Mouse (Mus musculus): Measurements from ENCODE around the gene Kpna2.
"Not testable (repeated sequence)": the region's sequence is repeated elsewhere in the genome, so short reads cannot be mapped to it uniquely, and the experiment has no call there.

Kpna2 gene

DNA sequence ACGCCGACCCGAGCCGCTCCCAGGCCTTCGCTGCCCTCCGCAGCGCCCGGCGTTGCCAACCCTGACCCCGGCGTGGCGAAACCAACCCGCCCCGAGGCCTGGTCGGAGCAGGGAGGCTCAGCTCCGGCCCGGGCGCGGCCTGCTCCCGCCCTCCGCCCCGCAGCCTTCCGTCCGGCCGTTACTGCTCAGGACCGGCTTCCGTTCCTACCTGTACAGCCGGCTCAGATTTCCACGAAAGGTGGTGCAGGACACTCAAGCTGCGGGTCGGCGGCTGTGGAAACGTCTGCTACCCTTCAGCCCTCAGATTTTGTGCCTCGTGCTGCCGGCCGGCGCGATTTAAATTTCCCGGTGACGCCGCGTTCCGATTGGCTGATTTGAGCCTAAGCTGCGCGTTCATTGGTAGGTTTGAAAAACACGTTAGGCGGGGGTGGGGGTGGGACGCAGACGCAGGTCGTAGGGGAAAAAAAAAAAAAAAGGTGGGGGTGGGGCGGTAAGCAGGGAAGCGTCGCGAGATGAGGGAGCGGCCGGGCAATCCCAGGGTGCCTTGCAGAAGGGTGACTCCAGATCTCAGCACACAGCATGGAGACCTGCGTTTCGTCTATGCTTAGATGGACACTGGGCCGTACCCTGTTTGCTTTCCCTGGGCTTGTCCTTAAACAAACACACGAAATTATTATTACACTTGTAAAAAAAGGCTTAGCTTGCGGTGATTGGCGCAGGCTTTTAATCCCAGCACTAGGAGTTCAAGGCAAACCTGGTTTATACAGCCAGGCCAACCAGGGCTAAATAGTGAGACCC is at the start of gene Kpna2:
Gene Kpna2 (minus strand): TSS at position 391 of the 798 bp plus-strand sequence.
- peak; percentile 86 for DNase-seq (ENCODE audit: extremely low read depth, low read depth)

- no peak for DNase-seq (ENCODE audit: extremely low read depth, low read depth)
Observed at GRCm38 (mm10) chr11:107046766-107047620, 47.7 kb upstream of the Kpna2 start.

DNA sequence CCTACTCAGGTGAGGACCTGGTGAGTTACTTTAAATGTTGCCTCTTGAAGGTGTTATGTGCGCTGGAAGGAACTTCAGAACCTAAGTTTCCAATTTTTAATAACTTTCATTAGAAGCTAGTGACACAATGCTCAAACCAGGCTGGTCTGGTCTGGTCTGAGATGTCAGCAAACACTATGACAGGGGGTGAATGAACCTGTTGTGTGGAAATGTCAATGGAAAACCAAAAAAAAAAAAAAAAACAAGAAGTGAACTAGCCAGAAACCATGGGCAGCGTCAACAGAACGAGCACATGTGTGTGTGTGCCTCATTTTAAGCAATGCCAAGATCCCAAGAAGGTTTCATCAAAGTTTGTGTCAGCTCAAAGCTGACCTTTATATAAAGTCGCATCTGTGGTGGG is 46.2 kb upstream of the Kpna2 start:
- no peak for DNase-seq (ENCODE audit: extremely low read depth, low read depth)

DNA sequence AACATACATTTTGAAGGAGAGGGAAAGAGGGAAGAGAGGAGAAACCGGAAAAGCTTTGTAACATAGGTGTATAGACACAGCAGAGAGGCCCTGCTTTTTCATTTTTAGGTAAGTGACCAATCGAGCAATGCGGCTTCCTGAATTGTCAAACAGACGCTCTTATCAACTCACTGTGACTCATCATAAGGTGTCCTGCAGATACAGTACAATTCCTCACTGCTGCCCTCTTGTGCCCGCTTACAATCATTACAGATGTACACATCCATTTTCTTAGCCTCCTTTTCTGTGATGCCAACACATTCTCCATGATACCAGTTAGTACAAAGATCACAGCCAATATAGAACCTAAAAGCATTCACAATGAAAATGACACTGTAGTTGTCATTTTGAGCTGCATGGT is 45.0 kb upstream of the Kpna2 start:
- DNase-seq (ENCODE audit: extremely low read depth, low read depth), result peak; percentile 81

DNA sequence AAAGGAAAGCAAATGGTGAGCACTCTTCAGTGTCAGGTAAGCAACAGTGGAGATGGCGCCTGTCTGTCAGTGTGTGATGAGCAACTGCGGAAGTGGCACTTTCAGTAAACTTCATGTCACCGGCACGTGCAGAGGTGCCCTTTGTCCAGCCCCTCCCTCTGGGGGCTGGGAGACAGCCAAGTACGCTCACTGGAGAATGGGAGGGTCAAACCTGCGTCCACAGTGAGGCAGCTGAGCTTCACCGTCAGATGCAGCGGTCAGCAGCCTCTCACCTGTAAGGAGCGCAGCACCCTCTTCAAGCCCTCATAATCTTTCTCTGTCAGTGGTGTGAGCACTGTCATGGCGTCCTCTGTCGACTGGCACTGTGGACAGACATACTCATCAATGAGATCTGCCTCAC is 44.0 kb upstream of the Kpna2 start:
- no peak for DNase-seq (ENCODE audit: extremely low read depth, low read depth)

GRCm38 (mm10) chr11:107041396-107041795 is 42.1 kb upstream of the Kpna2 start:
- DNase-seq (ENCODE audit: extremely low read depth, low read depth), result no peak

DNA sequence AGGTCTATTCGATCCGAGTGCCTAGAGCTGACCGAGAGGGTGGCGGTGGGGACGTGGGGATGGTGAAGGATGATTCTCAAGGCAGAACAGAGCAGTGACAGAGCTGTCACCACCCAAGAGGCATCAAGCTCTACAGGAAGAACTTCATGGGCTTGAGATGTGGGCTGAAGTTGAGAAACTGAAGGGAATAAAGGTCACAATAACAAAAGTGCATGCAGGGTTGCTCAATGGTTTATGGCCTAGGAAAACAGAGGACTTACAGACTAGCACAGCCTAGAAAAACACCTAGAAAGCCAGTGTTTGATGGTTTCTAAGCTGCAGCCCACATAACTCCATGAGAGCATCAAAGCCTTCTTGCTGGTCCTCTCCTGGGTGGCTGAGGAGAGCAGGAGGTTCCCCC is 40.1 kb upstream of the Kpna2 start:
- DNase-seq (ENCODE audit: extremely low read depth, low read depth), result no peak

GRCm38 (mm10) chr11:107034085-107034810 is 34.9 kb upstream of the Kpna2 start:
- DNase-seq (ENCODE audit: extremely low read depth, low read depth), result no peak

DNA sequence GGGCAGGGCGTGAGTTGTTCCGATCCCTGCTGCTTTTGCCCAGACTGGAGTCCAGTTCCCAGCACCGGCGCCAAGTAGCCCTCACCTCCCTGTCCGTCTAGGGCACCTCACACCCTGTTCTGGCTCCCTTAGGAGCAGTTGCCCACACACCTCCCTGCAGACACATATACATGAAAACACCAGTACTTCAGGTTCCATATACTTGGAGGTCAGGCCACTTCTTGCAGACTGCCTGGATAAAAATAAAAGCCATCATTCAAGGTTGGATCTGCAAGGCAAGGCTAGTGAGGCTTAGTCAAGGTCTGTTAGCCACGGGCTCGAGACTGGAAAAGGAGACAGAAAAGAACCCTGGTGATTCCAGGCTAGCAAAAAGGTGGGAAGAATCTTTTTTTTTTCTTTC is 32.3 kb upstream of the Kpna2 start:
- no peak for DNase-seq (ENCODE audit: extremely low read depth, low read depth)

DNA sequence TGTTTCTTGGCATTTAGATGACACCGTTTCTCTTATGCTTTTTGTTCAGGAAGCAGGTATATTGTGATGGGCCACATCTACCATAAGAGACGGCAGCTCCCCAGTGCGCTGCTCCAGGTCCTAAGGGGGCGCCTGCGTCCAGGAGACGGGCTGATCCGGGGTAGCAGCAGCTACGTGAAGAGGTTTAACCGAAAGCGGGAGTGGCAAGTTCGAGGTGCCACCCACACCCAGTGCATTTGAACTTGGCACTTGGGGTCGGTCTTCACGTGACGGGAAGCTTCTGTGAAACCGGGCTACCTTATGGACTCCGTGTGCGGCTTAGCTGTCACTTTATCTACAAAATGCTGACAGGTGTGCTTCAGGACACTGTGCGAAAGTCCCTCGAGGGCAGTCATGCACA is 30.2 kb upstream of the Kpna2 start:
- DNase-seq (ENCODE audit: extremely low read depth, low read depth), result no peak

GRCm38 (mm10) chr11:107028754-107029153 is 29.4 kb upstream of the Kpna2 start:
- no peak for DNase-seq (ENCODE audit: extremely low read depth, low read depth)

DNA sequence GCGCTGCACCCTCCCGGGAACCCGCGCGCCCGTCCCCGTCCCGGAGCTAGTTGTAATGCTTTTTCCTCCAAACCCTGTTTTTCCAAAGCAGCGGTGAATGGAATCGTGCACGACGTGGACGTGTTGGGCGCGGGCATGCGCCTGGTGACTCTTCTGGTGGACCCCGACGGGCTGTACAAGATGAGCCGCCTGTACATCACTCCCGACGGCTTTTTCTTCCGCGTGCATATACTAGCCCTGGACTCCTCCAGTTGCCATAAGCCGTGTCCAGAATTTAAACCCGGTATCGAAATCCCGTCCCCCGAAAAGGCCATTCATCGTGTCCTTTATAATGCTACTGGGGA is 28.9 kb upstream of the Kpna2 start:
- DNase-seq (ENCODE audit: extremely low read depth, low read depth), result no peak

DNA sequence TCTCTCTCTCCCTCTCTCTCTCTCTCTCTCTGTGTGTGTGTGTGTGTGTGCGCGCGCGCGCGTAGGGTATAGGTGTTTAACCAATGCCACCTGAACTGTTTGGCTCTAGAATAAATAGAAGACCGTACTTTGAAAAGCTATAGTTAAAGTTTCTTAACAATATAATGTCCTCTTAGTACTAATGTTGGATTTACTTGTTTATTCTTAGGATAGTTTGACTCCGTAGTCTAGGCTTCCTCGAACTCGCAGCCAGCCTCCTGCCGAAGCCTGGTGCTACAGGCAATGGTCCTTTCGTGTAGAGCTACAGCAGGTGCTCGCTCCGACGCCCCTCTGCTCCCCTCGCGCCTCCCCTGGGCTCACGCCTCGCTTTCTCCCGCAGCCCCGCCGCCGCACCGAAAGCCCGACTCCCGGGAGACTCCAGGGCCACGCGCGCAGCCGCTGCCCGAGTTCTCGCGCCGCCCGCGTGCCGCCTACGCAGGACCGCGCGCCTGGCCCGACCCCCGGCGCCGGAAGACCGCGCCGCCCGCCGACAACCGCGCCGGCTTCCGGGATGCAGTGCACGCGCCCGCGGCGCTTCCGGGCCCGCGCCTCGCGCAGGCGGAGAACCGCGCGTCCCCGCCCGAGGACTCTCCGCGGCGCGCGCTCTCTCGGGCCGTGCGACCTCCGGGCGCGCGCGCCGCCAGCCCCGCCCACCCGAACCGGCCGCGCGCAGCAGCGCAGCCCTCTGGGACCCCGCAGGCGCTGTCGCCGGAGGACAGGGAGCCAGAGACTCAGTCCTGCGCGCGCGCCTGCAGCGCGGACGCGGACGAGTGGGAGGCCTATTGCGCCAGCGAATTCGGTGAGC is 28.3 kb upstream of the Kpna2 start:
- peak; percentile 64 for DNase-seq (ENCODE audit: extremely low read depth, low read depth)

GRCm38 (mm10) chr11:107026554-107027430 is 27.5 kb upstream of the Kpna2 start:
- DNase-seq (ENCODE audit: extremely low read depth, low read depth), result no peak

DNA sequence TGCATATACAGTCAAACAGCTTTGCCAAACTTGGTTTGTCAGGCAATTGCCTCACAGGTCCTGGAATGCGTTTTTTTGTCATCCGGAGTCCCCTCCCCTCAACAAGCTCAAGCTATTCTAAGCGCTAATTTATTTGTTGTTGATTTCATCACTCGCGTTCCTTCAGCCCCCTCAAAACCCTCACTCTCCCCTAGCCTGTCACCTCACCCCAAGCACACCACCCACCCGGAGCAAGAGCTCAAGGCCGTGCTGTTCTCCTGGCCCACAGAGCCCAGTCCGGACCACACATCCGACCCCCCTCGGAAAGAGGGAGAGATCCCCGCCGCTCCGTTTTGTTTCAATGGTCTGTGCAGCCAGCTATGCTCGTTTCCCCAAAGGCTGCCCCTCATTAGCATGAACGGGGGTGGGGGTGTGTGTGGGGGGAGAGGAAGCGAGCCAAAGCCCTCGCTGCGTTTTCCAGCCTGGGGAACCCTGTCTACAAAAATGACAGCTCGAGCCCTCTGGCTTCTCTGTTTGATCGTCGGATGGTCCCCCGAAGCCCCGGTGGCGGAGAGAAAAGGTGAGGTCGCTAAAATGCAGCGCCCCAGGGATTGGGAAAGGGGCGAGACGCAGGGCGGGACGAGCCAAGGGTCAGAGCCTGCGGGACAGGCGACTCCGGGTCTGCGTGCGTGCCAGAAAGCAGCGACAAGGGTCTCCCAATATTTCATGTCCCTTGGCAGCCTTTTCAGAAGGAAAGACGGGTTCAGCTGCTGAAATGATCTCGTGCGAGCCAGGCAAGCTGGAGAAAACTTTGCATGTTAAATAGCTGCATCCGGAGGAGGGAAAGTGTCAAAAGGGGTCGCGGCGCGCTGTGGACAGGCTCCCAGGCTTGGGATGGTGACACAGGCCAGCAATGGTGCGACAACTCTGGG is 26.3 kb upstream of the Kpna2 start, which contains the start of gene 1810010H24Rik:
Gene 1810010H24Rik (plus strand): TSS at position 271 of the 911 bp plus-strand sequence.
- no peak for DNase-seq (ENCODE audit: extremely low read depth, low read depth)

GRCm38 (mm10) chr11:107024406-107024805 is 25.1 kb upstream of the Kpna2 start:
- no peak for DNase-seq (ENCODE audit: extremely low read depth, low read depth)

- DNase-seq (ENCODE audit: extremely low read depth, low read depth), result no peak
Observed at GRCm38 (mm10) chr11:107022050-107022683, 22.8 kb upstream of the Kpna2 start.

DNA sequence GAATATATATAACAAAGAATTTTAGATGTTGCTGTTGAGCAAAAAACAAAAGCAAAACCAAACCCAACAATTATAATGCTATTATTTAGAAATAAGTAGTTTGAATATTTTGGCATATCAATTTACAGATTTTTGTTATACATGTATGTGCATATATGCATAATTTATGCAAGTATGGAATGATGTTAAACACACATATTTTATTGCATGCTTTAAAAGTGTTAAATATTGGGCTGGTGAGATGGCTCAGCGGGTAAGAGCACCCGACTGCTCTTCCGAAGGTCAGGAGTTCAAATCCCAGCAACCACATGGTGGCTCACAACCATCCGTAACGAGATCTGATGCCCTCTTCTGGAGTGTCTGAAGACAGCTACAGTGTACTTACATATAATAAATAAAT is 20.4 kb upstream of the Kpna2 start:
- DNase-seq (ENCODE audit: extremely low read depth, low read depth), result not testable (repeated sequence)
